Comparison of ENCODE assay signal across 29 mouse cellular contexts in the genomic region with DNA sequence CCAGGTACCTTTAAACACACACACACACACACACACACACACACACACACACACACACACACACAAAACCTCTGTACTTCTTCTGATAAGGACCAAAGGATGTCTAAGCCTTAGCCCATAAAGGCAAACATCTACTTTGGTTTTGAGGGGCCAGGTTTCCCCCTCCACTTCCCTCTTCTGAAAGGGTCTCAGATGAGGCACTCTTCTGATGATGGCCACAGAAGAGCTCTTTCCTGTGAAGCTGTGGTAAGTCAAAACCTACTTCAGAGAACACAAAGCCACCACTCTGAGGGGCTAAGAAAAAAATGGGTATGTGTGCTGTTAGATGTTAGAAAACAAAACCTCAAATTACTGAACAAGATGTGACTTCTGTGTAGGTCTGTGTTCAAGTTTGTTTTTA. TPM values are rescaled to one million over a fixed set of nuclear protein-coding genes. Genes with fewer than 3 reads are reported as not detected.
A peak's percentile ranks its signal among the peaks of the same experiment; 100 is the strongest.
DNase-seq lines count a peak whose midpoint lies in the region; ATAC-seq lines count a peak whose summit lies in the region.
"Had no signal": no experiment of that assay in that cellular context is flagged by ENCODE, and none has a peak within 500 bp of the region (broad histone marks: within the 10 kb centered on the region; RNA-seq: fewer than 3 reads in every experiment).

No protein-coding gene starts in this region.

- no peaks in the 10 kb centered on the region for H3K36me3 ChIP-seq in hindbrain, embryonic 12.5 days
- H3K36me3 ChIP-seq: forebrain, embryonic 10.5 days; G1E; neural tube, embryonic 12.5 days; stomach, embryonic 15.5 days had no signal

- peak; percentile 52 for DNase-seq in CD4-positive, CD25-positive, alpha-beta regulatory T cell, adult 2 months (ENCODE audit: low read depth, low spot score)
- peak; percentile 83 for DNase-seq in T-cell, adult 2 months (ENCODE audit: low spot score)
- peak; percentile 66 for DNase-seq in thymus, postnatal 0 days (ENCODE audit: low spot score)
- no peak for DNase-seq in right cerebral cortex, adult 2 months (ENCODE audit: low spot score in 2 of 2)
- no peak for DNase-seq in cerebellum, adult 11-12 months
- DNase-seq in spleen, postnatal 14 days (ENCODE audit: low spot score in 2 of 2) = no peak
- DNase-seq: adrenal gland, postnatal 14 days; cerebellum, adult 8-10 months; gastrocnemius, postnatal 14 days; heart, postnatal 36 days; kidney, postnatal 4 days; right cerebral cortex, postnatal 4 days had no signal

- H3K4me2 ChIP-seq in hindbrain, embryonic 12.5 days (replicated peaks) = no peak overlapping the region
- H3K4me2 ChIP-seq: midbrain, embryonic 11.5 days; neural tube, embryonic 12.5 days; stomach, embryonic 15.5 days had no signal

- no peaks in the 10 kb centered on the region for H3K4me1 ChIP-seq in hindbrain, embryonic 12.5 days
- H3K4me1 ChIP-seq: forebrain, embryonic 10.5 days; neural tube, embryonic 12.5 days; stomach, embryonic 15.5 days had no signal

- no peak overlapping the region for H3K4me3 ChIP-seq in hindbrain, embryonic 12.5 days
- H3K4me3 ChIP-seq: forebrain, embryonic 10.5 days; neural tube, embryonic 12.5 days; stomach, embryonic 15.5 days had no signal

- H3K9me3 ChIP-seq in hindbrain, embryonic 12.5 days (replicated peaks) = no peaks in the 10 kb centered on the region
- H3K9me3 ChIP-seq: forebrain, embryonic 10.5 days; G1E; neural tube, embryonic 12.5 days; stomach, embryonic 15.5 days had no signal

- H3K27ac ChIP-seq in hindbrain, embryonic 12.5 days = no peak overlapping the region
- H3K27ac ChIP-seq: forebrain, embryonic 10.5 days; liver, embryonic 14.5 days; macrophage; neural tube, embryonic 12.5 days; stomach, embryonic 15.5 days had no signal

- H3K9ac ChIP-seq in hindbrain, embryonic 12.5 days = no peak overlapping the region
- H3K9ac ChIP-seq: liver, embryonic 14.5 days; neural tube, embryonic 12.5 days; stomach, embryonic 15.5 days had no signal

- H3K27me3 ChIP-seq in hindbrain, embryonic 12.5 days = no peaks in the 10 kb centered on the region
- H3K27me3 ChIP-seq: CH12.LX; neural tube, embryonic 12.5 days; stomach, embryonic 15.5 days had no signal

- peak; percentile 60 for ATAC-seq in inflammation-experienced regulatory T-cells, adult 6 months
- ATAC-seq in hindbrain, embryonic 12.5 days (ENCODE audit: low FRiP score) = no peak
- ATAC-seq: forebrain, embryonic 16.5 days; hindbrain, embryonic 16.5 days; intestine, postnatal 0 days had no signal

RNA-seq across cellular contexts. Expression of gene Fasl, which starts 9.2 kb away (rescaled TPM):
- 10 to 100 TPM; 13.0 to 56.3 (median 19.1) TPM for polyA plus RNA-seq in inflammation-experienced regulatory T-cells, adult 6 months (2017; shearing (Covaris generic))
- polyA plus RNA-seq in thymus, postnatal 0 days (2015; fragmentation: Nextera tagmentation; extraction: Ambion mirVana) = 1.1 and 1.4 TPM in 2 replicates
- polyA plus RNA-seq in hindbrain, embryonic 12.5 days (2016; fragmentation: Nextera tagmentation; extraction: Ambion mirVana) = 0.20 and 0.21 TPM in 2 replicates
- polyA plus RNA-seq: embryonic facial prominence, embryonic 11.5 days; forebrain, embryonic 10.5 days; G1E; heart, embryonic 14.5 days; intestine, postnatal 0 days; kidney, embryonic 16.5 days; lung, embryonic 16.5 days; macrophage; stomach, embryonic 15.5 days had no signal

Comparison
In these comparisons a context has a peak if more than half of its experiments do, and no peak if none do; other contexts are left out.
1. DNase-seq: peak in CD4-positive, CD25-positive, alpha-beta regulatory T cell, adult 2 months (single experiment), T-cell, adult 2 months (single experiment) and thymus, postnatal 0 days (single experiment); none in right cerebral cortex, adult 2 months (0 of 2), cerebellum, adult 11-12 months (single experiment) and spleen, postnatal 14 days (0 of 2).